Mouse (Mus musculus) frontal cortex, postnatal 36 days (tissue): ENCODE data around the gene Klhdc2.
A peak's percentile ranks its signal among the peaks of the same experiment; 100 is the strongest.

Experiments
- DNase-seq, 2 experiments: peaks; one replicate each; pipeline ENCODE4 v3.0.0; 2022; ENCODE audit warnings: low spot score in 2 of 2

Klhdc2 gene

DNA sequence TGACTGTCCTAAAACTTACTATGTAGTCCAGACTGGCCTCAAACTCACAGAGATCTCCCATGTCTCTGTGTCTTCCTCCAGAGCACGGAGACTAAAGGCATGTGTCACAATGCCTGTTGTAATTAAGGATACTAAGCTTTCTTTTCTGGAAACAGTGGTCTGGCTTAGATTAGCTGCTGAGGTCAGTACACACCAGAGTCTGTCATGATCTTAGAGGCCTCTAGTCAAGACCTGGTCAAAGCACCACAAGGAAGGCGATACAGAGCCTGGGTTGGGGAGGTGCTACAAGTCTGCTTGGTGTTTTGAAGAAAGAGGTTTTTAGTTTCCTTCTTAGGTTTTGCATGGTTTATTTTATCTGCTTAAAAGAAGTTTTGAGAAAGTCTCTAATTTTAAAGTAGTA is 3.9 kb downstream of the Klhdc2 start:
- DNase-seq: no peak

DNA sequence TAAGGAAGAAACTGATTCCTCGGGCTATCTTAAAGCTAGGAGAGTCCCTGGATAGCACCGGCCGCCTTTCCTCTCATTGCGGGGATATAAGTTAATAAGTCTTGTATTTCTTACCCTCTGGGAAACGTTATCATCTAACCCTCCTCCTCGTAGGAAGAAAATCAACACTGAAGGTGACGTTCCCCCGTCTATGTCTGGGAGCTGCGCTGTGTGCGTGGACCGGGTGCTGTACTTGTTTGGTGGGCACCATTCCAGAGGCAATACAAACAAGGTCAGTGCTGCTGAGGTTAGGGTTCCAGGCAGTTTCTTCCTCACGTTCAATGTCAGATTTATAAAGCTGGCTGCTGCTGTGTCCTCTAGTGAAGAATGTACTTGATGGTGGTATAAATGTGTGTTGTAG is 5.7 kb downstream of the Klhdc2 start:
- no peak for DNase-seq

DNA sequence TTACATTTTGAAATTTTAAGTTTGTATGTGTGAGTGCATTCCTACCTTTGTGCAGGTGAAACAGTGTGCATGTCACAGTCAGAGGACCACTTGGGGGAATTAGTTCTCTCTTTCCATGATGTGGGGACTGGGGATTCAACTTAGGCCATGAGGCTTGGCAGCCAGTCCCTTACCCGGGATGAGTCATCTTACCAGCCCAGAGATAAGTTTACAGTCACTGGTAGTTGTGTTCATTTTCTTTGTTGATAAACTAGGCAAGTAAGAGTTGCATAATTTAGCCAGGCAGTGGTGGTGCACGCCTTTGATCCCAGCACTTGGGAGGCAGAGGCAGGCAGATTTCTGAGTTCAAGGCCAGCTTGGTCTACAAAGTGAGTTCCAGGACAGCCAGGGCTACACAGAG is 7.6 kb downstream of the Klhdc2 start:
- DNase-seq: no peak

DNA sequence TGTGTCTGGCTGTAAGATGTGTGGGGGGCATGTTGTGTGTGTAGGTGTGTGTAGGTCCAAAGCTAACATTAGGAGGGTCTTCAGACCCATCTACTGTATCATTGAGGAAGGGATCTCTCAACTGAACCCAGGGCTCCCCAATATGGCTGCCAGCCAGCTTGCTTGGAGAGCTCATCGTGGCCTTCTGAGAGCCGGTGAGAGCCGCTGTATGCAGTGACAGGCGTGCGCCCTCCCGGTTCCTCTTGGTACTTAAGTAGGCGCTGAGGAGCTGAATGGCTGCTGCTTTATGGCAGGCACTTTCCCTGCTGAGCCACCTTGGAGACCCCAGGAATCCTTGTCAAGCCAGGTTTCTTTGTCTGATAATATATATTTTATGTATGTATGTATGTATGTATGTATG is 9.9 kb downstream of the Klhdc2 start:
- DNase-seq: no peak

DNA sequence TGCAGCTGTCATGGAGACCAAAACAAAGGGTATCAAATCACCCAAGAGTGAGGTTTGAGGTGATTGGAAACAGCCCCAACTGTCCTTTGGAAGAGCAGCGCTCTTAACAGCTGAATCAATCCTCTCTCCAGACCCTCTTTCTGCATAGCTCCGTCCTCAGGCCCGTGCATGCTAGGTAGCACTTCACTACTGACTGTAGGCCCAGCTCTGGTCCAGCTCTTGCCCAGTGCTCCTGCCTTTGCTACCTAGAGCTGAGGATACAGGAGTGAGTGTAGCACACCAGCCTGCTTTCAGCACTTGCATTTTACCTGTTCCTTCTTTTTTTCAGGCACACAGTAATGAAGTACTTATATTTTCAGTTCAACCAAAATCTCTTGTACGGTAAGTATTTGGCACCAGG is 13.2 kb downstream of the Klhdc2 start:
- no peak for DNase-seq

DNA sequence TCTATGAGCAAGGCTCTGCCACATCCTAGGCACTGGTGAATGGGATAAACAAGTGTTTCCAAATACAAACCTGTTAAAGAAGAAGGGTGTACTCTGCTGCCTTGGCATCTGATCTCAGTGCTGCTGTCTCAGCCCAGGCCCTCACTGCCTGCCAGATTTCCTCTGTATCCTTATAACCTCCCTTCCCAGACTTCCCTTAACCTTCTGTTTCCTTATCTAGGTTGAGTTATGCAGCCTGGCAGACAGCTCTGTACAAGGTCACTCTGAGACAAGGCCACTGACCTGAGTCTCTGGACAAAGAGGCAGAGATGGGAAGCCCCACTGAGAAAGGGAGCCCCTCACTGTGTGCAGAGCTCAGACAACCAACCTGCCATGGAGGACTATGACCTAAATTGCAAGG is 21.9 kb downstream of the Klhdc2 start:
- no peak for DNase-seq

DNA sequence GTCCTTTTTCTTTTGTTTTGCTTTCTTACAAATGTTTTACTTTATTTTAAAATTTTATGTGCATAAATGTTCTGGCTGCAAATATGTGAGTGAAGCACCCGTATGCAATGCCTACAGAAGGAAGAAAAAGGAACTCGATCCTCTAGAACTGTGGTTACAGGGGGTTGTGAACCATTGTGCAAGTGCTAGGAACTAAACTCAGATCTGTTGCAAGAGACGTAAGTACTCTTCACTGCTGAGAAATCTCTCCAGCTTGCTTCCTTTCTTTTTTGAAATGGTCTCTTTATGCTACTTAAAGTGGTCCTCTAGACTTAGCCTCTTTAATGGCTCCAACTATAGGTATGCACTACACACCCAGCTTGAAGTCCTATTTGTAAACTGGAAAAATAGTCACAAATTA is 34.7 kb downstream of the Klhdc2 start:
- no peak for DNase-seq

DNA sequence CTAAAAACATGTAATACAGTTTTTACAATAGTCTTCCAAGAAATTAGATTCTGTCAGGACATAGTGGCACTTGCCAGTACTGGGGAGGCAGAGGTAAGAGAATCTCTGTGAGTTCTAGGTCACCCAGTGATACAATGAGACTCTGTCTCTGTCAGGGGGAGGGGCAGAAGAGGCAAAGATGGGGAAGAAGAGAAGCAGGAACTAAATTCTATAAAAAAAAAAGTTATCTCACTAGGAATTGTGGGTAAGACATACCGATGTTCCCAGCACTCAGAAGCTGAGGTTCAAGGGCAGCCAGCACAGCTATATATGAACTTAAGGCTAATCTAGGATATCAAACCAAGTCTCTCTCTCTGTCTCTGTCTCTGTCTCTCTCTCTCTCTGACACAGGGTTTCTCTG is 35.7 kb downstream of the Klhdc2 start:
- DNase-seq: no peak

DNA sequence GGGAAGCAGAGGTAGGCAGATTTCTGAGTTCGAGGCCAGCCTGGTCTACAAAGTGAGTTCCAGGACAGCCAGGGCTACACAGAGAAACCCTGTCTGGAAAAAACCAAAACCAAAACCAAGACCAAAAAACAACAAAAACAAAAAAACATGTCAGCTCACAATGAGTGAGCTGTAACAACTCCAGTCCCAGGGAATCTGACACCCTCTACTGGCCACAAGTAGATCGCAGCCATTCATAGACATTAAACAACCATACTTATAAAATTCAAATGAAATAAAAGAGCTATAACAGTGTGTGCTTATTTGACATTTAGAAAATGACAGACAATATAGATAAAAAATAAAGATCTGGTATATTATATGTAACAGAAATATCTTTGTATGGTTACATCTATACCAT is 37.1 kb downstream of the Klhdc2 start:
- no peak for DNase-seq

DNA sequence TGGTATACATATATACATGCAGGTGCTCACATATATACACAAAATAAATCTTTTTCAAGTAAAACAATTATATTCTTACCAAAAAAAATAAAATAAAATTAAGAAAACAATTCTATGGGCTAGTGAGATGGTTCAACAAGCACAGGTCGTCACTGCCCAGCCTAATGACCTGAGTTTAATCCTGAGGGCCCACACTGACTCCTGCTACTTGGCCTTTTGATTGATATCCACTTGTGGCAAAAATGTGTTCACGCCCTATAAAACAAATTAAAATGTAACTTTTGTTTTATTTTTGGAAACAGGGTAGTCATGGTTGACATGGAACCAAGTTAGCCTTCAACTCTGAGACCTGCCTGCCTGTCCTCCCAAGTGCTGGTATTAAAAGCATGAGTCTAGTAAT is 53.4 kb downstream of the Klhdc2 start:
- DNase-seq: no peak

DNA sequence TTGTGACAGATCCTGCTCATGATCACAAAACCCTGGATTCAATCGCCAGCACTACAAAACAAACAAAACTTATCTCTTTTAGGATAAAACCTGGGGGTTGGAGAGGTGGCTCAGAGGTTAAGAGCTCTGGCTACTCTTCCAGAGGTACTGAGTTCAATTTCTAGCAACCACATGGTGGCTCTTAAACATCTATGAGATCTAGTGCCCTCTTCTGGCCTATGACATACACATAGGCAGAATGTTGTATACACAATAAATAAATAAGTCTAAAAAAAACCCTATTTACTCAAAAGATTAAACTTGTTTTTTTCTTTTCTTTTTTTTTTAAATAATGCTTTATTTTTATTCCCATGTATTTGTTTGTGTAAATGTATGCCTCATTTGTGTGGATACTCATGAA is 55.2 kb downstream of the Klhdc2 start:
- no peak for DNase-seq

DNA sequence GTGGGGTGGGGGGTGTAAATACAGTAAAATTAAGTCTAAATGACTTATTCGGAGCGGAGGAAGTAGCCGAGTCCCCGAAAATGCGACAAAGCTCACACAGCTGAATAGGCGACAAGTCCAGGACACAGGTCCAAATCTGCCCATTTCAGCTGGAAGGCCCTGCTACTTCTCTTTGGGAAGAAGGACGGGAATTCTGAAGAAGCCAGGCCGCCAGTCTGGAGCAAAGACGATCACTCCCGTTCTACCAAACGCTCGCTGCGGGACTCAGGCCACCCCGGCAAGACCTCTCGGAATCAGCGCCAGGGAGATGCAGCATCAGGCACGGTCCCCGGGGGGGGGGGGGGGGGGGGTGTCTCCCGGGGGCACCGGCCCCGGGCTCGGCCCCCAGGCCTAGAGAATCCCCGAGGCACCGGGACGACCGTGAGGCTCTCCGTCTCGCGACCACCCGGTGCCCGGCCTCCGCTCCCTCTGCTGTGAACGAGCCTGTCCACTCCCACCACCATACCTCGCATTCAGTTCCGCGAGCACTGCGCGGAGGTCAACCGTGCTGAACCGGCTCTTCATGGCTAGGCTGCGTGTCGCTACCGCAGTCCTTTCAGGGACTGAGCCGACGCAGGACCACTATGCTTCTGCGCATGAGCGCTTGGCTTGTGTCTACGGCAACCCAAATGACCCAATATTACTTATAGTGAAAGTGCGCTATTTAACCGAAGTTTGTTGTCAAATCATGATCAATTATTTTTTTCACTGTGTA is 60.2 kb downstream of the Klhdc2 start, which contains the start of gene Nemf:
Nemf (minus strand) TSS at position 620 of the 754 bp plus-strand sequence.
- peak; percentile 92 to 94 for DNase-seq

DNA sequence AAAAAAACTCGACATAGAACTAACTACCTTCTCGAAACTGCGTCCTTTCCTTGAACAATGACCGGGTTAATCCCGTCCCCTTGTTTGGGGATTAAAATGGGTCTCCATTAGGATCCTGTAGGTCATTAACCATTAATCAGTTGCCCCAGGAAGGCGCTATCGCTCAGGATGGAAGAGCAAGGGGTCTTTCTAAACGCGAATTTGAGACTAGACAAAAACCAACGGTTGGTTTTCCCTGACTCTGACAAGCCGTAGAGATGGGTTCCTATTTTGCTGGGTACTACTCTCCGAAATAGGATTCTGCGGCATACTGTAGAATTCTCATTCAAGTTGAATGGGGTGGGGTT is 60.8 kb downstream of the Klhdc2 start:
- no peak for DNase-seq
